Mouse (Mus musculus): Measurements from ENCODE around the gene Ticam1. TPM values are rescaled to one million over a fixed set of nuclear protein-coding genes. Genes with fewer than 3 reads are reported as not detected.

Ticam1 gene
- total RNA-seq, 1 experiment, result 2.8 TPM

DNA sequence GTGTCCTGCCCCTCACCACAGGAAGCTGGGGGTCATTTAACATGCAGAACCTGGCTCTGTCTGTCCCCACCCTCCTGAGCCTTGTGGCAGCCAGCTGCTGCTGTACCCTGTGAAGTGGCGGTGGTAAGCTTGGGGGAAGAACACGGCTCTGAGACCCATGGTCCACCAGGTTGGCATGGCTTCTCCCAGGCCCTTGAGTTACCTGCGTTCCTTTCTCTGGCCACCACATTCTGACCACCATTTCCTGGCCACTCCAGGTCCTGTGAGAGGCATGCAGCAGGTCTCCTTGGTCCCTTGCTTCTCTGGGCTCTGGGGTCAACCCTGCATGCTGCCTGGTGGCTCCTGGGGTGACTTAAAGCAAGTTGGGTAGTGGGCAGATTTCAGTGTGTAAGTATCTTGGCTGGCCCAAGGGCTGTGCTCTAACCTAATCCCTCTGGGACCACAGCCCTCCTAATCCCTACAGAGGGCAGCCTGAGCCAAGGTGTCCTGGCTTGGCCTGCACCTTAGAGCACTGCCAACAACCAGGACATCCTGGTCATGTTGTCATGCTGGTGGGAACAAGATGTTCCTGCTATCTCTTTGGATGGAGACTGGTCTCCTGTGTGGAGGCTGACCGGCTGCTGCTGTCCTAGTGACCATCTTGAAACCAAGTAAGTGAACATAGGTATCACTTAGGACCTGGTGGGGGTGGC lies 16.1 kb upstream of the Ticam1 start, which contains the start of gene Plin3:
TSS of gene Plin3 (minus strand) at position 343 of the 692 bp plus-strand sequence.
- in situ Hi-C loops (cut with MboI; ENCODE audit: low sequenced_read_pairs in 2 of 2, unreplicated experiment in 2 of 2), result no loop called here
- H3K9ac ChIP-seq (ENCODE audit: insufficient read depth, low read depth, low read length, poor library complexity, severe bottlenecking), result peak within 1 kb of the TSS; percentile 65; the same call in 1 of the 2 replicates
- TF ChIP-seq HCFC1 (IDR thresholded peaks at IDR 0.05; ENCODE audit: borderline replicate concordance, insufficient read depth, low read length), result no peak
- no peak for TF ChIP-seq MAFK (IDR thresholded peaks at IDR 0.05; ENCODE audit: insufficient read depth, low read depth, low read length)
- no peak for TF ChIP-seq CHD2 (IDR thresholded peaks at IDR 0.05; ENCODE audit: low read depth, low read length)
- TF ChIP-seq ZNF384 (IDR thresholded peaks at IDR 0.05; ENCODE audit: low read depth, low read length), result no peak
- TF ChIP-seq ZC3H11A (IDR thresholded peaks at IDR 0.05; ENCODE audit: borderline replicate concordance, low read depth, low read length), result no peak
- H3K4me1 ChIP-seq (ENCODE audit: control insufficient read depth in 2 of 2, insufficient read depth in 2 of 2, low read length in 2 of 2, poor library complexity in 1 of 2), result peaks cover 13 to 24% of the 10 kb centered on the region in 2 experiments
- H3K27ac ChIP-seq (ENCODE audit: insufficient read depth, low read depth, low read length, poor library complexity, severe bottlenecking), result no peak within 1 kb of the TSS; the same call in 1 of the 2 replicates
- no peak within 1 kb of the TSS; a peak in 1 of 4 replicates for H3K4me3 ChIP-seq (ENCODE audit: insufficient read depth in 1 of 2, low read depth in 1 of 2, low read length in 2 of 2, poor library complexity in 1 of 2, severe bottlenecking in 1 of 2)
- H3K36me3 ChIP-seq (ENCODE audit: control insufficient read depth, insufficient read depth, low read length, poor library complexity, severe bottlenecking), result no peaks in the 10 kb centered on the region; the same call in 1 of the 2 replicates
- DNase-seq (ENCODE audit: low read depth, low spot score), result no peak
- H3K9me3 ChIP-seq (ENCODE audit: control insufficient read depth, insufficient read depth, low read depth, low read length), result no peaks in the 10 kb centered on the region

DNA sequence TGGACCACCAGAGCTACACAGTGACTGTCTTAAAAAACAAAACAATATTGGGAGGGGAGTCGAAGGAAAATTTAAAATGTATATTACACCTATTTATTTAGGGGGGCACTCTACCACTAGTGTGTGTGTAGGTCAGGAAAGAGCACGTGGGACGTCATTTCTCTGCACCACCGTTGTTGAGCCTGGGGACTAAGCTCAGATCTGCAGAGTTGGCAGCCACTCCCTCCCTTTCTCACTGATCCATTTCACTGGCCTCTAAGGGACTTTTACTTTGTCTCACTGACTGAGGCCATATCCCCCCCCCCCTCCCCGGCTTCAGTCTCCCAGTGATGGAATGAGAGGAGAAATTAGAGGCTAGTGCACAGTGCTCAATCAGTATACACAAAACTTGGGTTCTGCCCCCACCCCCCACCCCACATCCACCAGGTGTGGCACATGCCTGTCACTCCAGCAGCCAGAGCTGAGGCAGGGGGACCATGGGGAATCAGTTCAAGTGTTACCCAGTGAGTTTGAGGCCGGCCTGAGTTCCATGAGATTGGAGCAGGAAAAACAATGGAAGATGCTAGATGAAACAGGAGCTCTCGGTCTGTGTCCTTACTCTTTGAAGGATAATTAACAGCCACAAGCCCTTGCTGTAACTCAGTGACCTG lies 15.4 kb upstream of the Ticam1 start:
- peak overlapping the region in 1 of 2 experiments; percentile 2; a peak in 1 of 4 replicates for H3K4me3 ChIP-seq (ENCODE audit: insufficient read depth in 1 of 2, low read depth in 1 of 2, low read length in 2 of 2, poor library complexity in 1 of 2, severe bottlenecking in 1 of 2)
- TF ChIP-seq MAFK (IDR thresholded peaks at IDR 0.05; ENCODE audit: insufficient read depth, low read depth, low read length) (no peak), ZC3H11A (IDR thresholded peaks at IDR 0.05; ENCODE audit: borderline replicate concordance, low read depth, low read length) (no peak), ZNF384 (IDR thresholded peaks at IDR 0.05; ENCODE audit: low read depth, low read length) (no peak), HCFC1 (IDR thresholded peaks at IDR 0.05; ENCODE audit: borderline replicate concordance, insufficient read depth, low read length) (no peak), CHD2 (IDR thresholded peaks at IDR 0.05; ENCODE audit: low read depth, low read length) (no peak)
- H3K9ac ChIP-seq (ENCODE audit: insufficient read depth, low read depth, low read length, poor library complexity, severe bottlenecking), result peak overlapping the region; percentile 65; the same call in 1 of the 2 replicates
- no peak overlapping the region; the same call in 1 of the 2 replicates for H3K27ac ChIP-seq (ENCODE audit: insufficient read depth, low read depth, low read length, poor library complexity, severe bottlenecking)
- in situ Hi-C loops (cut with MboI; ENCODE audit: low sequenced_read_pairs in 2 of 2, unreplicated experiment in 2 of 2), result no loop called here
- no peaks in the 10 kb centered on the region for H3K9me3 ChIP-seq (ENCODE audit: control insufficient read depth, insufficient read depth, low read depth, low read length)
- DNase-seq (ENCODE audit: low read depth, low spot score), result no peak
- H3K4me1 ChIP-seq (ENCODE audit: control insufficient read depth in 2 of 2, insufficient read depth in 2 of 2, low read length in 2 of 2, poor library complexity in 1 of 2), result peaks cover 13 to 26% of the 10 kb centered on the region in 2 experiments
- H3K36me3 ChIP-seq (ENCODE audit: control insufficient read depth, insufficient read depth, low read length, poor library complexity, severe bottlenecking), result peaks cover 2% of the 10 kb centered on the region; the same call in 1 of the 2 replicates

DNA sequence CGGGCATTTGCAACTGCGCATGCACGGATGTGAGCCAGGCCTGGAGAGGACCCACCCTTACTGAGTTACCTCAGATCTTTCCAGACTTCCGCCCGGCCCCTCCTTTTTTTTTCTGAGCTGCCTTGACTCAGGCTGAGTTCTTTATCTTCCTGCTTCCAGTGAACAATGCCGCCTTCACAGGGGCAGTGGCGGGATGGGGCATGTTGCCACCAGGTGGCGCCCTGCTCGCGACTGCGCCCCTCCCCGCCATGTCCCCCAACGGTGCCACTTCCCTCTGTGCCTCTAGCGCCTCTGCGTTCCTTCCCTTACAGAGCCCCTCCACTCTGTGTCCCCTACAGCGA lies 14.6 kb upstream of the Ticam1 start:
- peak overlapping the region; percentile 65 for H3K9ac ChIP-seq (ENCODE audit: insufficient read depth, low read depth, low read length, poor library complexity, severe bottlenecking)
- DNase-seq (ENCODE audit: low read depth, low spot score), result peak; percentile 86
- in situ Hi-C loops (cut with MboI; ENCODE audit: low sequenced_read_pairs in 2 of 2, unreplicated experiment in 2 of 2), result no loop called here
- peak overlapping the region; percentile 30 to 80; a peak in 3 of 4 replicates for H3K4me3 ChIP-seq (ENCODE audit: insufficient read depth in 1 of 2, low read depth in 1 of 2, low read length in 2 of 2, poor library complexity in 1 of 2, severe bottlenecking in 1 of 2)
- peaks cover 13 to 32% of the 10 kb centered on the region in 2 experiments for H3K4me1 ChIP-seq (ENCODE audit: control insufficient read depth in 2 of 2, insufficient read depth in 2 of 2, low read length in 2 of 2, poor library complexity in 1 of 2)
- peak overlapping the region; percentile 93; the same call in 1 of the 2 replicates for H3K27ac ChIP-seq (ENCODE audit: insufficient read depth, low read depth, low read length, poor library complexity, severe bottlenecking)
- H3K9me3 ChIP-seq (ENCODE audit: control insufficient read depth, insufficient read depth, low read depth, low read length), result no peaks in the 10 kb centered on the region
- peaks cover 10% of the 10 kb centered on the region; the same call in 1 of the 2 replicates for H3K36me3 ChIP-seq (ENCODE audit: control insufficient read depth, insufficient read depth, low read length, poor library complexity, severe bottlenecking)
- TF ChIP-seq ZNF384 (IDR thresholded peaks at IDR 0.05; ENCODE audit: low read depth, low read length) (peak; percentile 91), CHD2 (IDR thresholded peaks at IDR 0.05; ENCODE audit: low read depth, low read length) (no peak), MAFK (IDR thresholded peaks at IDR 0.05; ENCODE audit: insufficient read depth, low read depth, low read length) (no peak), HCFC1 (IDR thresholded peaks at IDR 0.05; ENCODE audit: borderline replicate concordance, insufficient read depth, low read length) (no peak)

DNA sequence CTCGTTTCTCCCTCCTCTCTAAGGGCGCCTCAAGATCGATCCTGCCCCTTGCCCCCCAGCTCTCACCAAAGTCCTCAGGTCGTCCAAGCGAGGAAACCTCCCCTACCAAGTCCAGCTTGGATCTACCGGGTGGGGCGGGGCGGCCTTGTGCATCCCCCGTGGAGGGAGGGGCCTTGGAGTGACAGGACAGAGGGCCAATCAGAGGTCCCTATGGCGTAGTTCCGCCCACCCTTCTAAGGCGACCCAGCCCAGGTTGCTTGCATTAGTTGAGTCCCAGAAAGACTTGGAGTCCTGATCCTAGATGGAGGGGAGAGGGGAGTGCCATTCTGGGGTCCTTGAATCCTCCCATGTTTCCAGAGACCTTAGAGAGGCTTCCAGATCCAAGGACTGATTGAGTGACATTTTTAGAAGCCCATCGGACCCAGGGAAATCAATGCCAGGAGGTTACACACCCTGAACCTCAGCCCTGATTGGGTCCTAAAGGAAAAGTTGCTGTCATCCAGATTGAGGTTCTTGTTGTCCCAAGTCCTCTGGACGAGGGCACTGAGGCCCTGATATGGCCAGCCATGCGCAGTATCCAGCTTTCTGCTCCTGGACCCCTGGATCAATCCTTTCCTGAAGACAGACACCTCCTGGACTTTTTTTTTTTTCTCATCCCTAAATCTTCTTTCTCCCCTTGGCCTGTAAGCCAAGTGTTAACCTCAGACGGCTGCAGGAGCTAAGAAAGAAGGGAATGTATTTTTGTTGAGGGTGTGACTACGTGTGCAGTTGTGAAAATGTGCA lies 14.0 kb upstream of the Ticam1 start:
- no peaks in the 10 kb centered on the region for H3K9me3 ChIP-seq (ENCODE audit: control insufficient read depth, insufficient read depth, low read depth, low read length)
- TF ChIP-seq HCFC1 (IDR thresholded peaks at IDR 0.05; ENCODE audit: borderline replicate concordance, insufficient read depth, low read length), result 0 out of 2 replicates have a peak, but pooled peaks have one; percentile 9
- no peak for TF ChIP-seq ZNF384 (IDR thresholded peaks at IDR 0.05; ENCODE audit: low read depth, low read length)
- TF ChIP-seq CHD2 (IDR thresholded peaks at IDR 0.05; ENCODE audit: low read depth, low read length), result 0 out of 2 replicates have a peak, but pooled peaks have one; percentile 61
- TF ChIP-seq MAFK (IDR thresholded peaks at IDR 0.05; ENCODE audit: insufficient read depth, low read depth, low read length), result no peak
- TF ChIP-seq ZC3H11A (IDR thresholded peaks at IDR 0.05; ENCODE audit: borderline replicate concordance, low read depth, low read length), result no peak
- peak; percentile 95 for DNase-seq (ENCODE audit: low read depth, low spot score)
- H3K4me1 ChIP-seq (ENCODE audit: control insufficient read depth in 2 of 2, insufficient read depth in 2 of 2, low read length in 2 of 2, poor library complexity in 1 of 2), result peaks cover 13 to 37% of the 10 kb centered on the region in 2 experiments
- peak overlapping the region; percentile 95 for H3K27ac ChIP-seq (ENCODE audit: insufficient read depth, low read depth, low read length, poor library complexity, severe bottlenecking)
- H3K4me3 ChIP-seq (ENCODE audit: insufficient read depth in 1 of 2, low read depth in 1 of 2, low read length in 2 of 2, poor library complexity in 1 of 2, severe bottlenecking in 1 of 2), result peak overlapping the region; percentile 73 to 80
- H3K9ac ChIP-seq (ENCODE audit: insufficient read depth, low read depth, low read length, poor library complexity, severe bottlenecking), result peak overlapping the region; percentile 83
- peaks cover 16% of the 10 kb centered on the region for H3K36me3 ChIP-seq (ENCODE audit: control insufficient read depth, insufficient read depth, low read length, poor library complexity, severe bottlenecking)
- in situ Hi-C loops (cut with MboI; ENCODE audit: low sequenced_read_pairs in 2 of 2, unreplicated experiment in 2 of 2), result no loop called here

All from ES-E14 (cell line).